Mouse (Mus musculus) central nervous system, embryonic 11.5 days (tissue): Measurements from ENCODE around the gene Cyp2b9. TPM values are rescaled to one million over a fixed set of nuclear protein-coding genes. Genes with fewer than 3 reads are reported as not detected.

Experiments
- polyA plus RNA-seq: library from polyadenylated mRNA; depleted of rRNA; stranded (reverse); fragments of >200 nt; gene quantifications from 2 replicates; pipeline ENCODE4 v1.2.3, GENCODE M21; 2012; rRNA removed

Gene Cyp2b9
- not detected in 2 replicates for polyA plus RNA-seq

GRCm38 (mm10) chr7:26173111-26173510 lies at the start of gene Cyp2b9:
TSS of gene Cyp2b9 (plus strand) at chr7:26173411.

GRCm38 (mm10) chr7:26260034-26260433 lies 86.8 kb downstream of the Cyp2b9 start, which contains the start of gene Vmn1r184:
TSS of gene Vmn1r184 (plus strand) at chr7:26260334.

Other genes with a start within 250 kb of the Cyp2b9 start
- gene Cyp2b13, start 111.9 kb upstream of the Cyp2b9 start, polyA plus RNA-seq: not detected in 2 replicates
- gene Vmn1r184, start 86.9 kb downstream of the Cyp2b9 start, polyA plus RNA-seq: not detected in 2 replicates
- not detected in 2 replicates for gene Cyp2a4, start 133.8 kb downstream of the Cyp2b9 start, polyA plus RNA-seq
- gene Nlrp9c, start 230.3 kb downstream of the Cyp2b9 start, polyA plus RNA-seq: not detected in 2 replicates